Mouse (Mus musculus) B cell, adult 67 days (primary cell): ENCODE results near the gene Apoc2. TPM values are rescaled to one million over a fixed set of nuclear protein-coding genes. Genes with fewer than 3 reads are reported as not detected.

Source experiments
- total RNA-seq, 2 experiments: library from RNA; stranded (reverse); gene quantifications; 4 replicates each; pipeline ENCODE4 v1.2.4; 2023

Gene Apoc2
- total RNA-seq, result not detected

DNA sequence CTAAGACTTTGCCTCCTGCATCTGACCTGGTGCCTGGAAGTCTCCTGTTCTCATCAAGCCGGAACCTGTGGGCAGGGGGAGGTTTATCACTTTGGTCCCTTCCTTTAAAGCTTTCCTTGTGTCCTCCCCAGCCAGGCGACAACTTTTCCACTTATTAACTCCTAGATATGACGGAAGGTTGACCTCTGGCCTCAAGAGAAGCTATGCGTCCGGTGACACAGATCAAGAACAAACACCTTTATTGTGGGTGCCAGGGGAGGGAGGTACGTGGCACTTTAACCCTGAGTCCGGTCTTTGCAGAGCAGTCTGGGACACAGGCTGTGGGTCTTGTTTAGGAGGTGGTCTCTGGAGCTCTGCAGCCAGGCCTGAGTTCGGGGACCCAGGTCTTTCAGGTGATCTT, at the start of gene Apoc2:
Gene Apoc2 (minus strand): TSS at position 70 of the 400 bp plus-strand sequence.

DNA sequence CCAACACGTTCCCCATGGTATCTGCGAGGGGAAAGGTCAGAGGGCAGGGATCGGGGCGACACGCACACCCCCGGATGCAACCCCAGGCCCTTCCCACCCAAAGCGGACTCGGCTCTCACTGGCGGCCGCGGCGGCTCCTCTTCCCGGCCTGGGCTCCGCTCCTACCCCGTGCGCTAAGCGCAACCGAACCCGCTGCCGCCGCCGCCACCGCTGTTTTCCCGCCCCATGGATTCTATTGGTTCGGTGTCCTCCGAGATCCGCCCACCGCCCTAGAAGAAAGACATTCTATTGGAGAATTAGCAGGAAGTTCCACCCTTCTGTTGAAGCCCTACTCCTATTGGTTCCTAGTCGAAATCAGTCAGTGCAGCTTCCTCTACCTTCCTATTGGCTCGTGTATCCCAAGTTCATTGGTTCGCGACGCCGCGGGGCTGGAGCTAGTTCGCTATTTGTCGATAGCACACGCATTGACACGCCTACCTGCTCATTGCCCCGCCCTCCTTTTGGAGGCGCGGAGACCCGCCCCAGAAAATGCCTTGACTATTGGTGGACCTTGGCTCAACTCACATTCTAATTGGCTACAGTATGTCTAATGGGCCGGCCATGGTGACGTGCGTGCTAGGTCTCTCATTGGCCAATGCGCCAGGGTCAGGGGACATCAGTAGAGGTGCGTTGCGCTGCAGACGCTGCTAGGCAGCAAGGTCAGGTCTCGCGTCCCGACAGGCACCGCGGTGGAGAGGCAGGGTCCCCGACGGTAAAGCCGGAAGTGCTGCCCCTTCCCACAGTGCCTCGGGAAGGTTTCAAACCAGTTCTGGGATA, 37.7 kb upstream of the Apoc2 start, which contains the start of gene Tomm40:
Gene Tomm40 (minus strand): TSS at position 200 of the 816 bp plus-strand sequence.

GRCm38 (mm10) chr7:19698907-19699826, 21.4 kb upstream of the Apoc2 start, which contains the start of gene Apoe:
Gene Apoe, minus strand, starts transcription at chr7:19699188.

DNA sequence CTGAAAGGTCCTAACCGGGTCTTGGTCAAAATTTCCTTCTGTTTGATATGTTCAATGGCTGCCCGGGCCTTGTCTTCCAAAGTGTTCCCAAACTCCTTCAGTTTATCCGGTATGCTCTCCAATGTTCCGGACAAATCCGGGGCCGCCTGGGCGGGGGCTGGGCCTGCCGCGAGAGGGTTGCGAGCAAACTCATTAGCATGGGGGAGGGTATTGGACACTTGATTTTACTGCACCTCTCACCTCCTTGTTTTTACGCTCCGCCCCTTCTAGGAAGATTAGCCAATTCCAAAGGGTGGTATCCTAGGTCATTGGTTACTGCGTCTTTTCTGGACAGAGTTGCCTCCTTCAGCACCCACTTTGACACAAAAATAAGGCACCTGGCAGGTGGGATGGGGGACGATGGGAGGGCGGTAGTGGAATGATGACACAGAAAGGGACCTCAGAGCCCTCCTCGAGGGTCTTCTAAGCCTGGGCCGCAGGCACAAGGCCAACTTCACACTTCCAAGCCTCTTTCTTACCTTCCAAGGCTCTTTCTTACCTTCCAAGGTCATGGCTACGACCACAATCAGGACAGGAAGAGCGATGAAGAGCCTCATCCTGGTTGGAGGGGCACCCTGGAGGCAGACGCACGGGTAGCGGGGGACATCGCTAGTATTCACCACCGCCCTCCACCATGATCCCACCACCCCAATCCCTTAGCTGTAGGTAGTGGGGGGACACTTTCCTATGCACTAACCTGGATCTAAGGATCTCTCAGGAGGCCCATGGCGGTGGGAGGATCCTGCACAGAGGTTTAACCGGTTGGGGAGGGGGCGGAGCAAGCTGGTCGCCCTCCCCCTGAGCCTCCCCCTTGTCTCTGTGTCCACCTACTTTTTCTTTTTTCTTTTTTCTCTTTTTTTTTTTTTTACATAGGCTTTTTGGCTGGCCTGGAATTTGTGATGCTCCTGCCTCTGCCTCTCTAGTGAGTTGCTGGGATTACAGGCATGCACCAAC, 14.4 kb upstream of the Apoc2 start, which contains the start of gene Apoc1:
Gene Apoc1 (minus strand): TSS at position 788 of the 993 bp plus-strand sequence.

GRCm38 (mm10) chr7:19681202-19681694, 3.5 kb upstream of the Apoc2 start, which contains the start of the genes Gm44805 and Apoc4:
Gene Gm44805, minus strand, starts transcription at chr7:19681423.
Gene Apoc4, minus strand, starts transcription at chr7:19681479.

DNA sequence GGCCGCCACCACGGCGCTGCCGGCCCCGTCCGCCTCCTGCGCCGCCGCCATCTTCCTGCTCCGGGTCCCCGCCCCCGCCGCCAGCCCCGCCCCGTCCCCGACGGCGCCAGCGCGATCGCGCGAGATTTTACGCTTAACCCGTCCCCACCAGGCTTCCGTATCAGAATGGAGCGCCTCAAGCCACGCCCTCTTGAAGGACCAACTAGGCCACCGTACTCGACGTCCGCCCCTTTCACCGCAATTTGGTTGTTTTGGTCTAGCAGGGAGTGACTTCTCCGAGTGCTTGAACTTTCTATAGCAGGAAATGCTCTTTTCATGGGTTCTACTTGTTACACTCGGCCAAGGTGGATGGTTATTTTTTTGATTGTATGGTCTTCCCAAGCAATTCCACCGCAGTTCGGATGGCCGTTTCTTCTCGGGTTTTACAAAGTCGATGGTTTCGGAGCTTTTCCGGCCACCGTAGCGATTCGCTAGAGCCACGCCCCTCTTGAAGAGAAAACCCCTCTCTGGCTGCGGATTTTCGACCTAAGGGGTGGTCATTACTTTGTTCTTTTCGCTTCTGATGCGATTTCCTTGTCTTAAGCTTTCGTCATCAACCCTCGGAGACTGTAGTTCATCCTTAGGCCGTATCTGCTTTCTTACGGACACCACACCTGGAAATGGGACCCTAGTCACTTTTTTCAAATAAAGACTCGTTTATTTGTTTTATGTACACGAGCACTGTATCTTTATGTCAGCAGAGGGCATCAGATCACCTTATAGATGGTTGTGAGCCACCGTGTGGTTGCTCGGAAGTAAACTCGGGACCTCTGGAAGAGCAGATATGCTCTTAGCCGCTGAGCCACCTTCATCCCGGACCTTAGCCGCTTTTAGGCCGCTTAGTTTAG, 12.5 kb downstream of the Apoc2 start, which contains the start of gene Clptm1:
Gene Clptm1 (minus strand): TSS at position 79 of the 887 bp plus-strand sequence.

DNA sequence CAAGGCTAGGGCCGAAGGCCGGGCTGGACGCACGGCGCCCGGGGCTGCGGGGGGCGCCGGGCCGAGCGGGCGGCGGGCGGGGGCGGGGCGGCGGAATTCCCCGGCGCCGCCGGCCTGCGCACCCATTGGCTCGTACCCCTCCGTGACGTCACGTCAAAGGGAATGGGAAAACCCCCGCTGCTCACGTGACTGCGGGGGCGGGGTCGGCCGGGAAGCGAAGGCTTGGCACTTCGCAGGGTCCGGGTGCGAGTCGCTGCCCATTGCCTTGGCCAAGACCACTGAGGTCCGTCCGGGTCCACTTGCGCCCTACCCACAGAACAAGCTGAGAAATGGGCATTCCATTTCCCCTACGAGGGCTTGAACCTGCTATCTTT, 48.4 kb downstream of the Apoc2 start, which contains the start of gene Relb:
Gene Relb (minus strand): TSS at position 78 of the 374 bp plus-strand sequence.

Other genes starting within 250 kb of the Apoc2 start
- 10 to 100 TPM; 29.5 to 30.7 TPM for gene Mark4, start 219.1 kb downstream of the Apoc2 start, total RNA-seq
- gene Exoc3l2, start 214.6 kb downstream of the Apoc2 start, total RNA-seq, result not detected
- gene Bloc1s3, start 169.6 kb downstream of the Apoc2 start, total RNA-seq, result 1 to 10 TPM; 5.8 to 6.5 TPM
- gene Trappc6a, start 169.5 kb downstream of the Apoc2 start, total RNA-seq, result 10 to 100 TPM; 30.2 to 34.6 TPM
- gene Nkpd1, start 160.1 kb downstream of the Apoc2 start, total RNA-seq, result under 1 TPM; 0.55 to 0.62 TPM
- gene Ppp1r37, start 114.9 kb downstream of the Apoc2 start, total RNA-seq, result 10 to 100 TPM; 58.2 to 64.2 TPM
- 10 to 100 TPM; 14.4 to 17.4 TPM for gene Zfp296, start 100.7 kb downstream of the Apoc2 start, total RNA-seq
- 10 to 100 TPM; 88.5 to 93.3 TPM for gene Gemin7, start 100.3 kb downstream of the Apoc2 start, total RNA-seq
- 100 to 1,000 TPM; 111 to 118 TPM for gene Clasrp, start 73.5 kb downstream of the Apoc2 start, total RNA-seq
- gene Relb, start 48.5 kb downstream of the Apoc2 start, total RNA-seq, result 100 to 1,000 TPM in 1 of 2 experiments, 10 to 100 TPM in 1; 94.7 to 102 TPM
- gene Clptm1, start 12.9 kb downstream of the Apoc2 start, total RNA-seq, result 10 to 100 TPM; 80.3 to 90.7 TPM
- gene Gm44805, start 3.5 kb upstream of the Apoc2 start, total RNA-seq, result not detected
- not detected for gene Apoc4, start 3.5 kb upstream of the Apoc2 start, total RNA-seq
- not detected for gene Apoc1, start 14.7 kb upstream of the Apoc2 start, total RNA-seq
- 10 to 100 TPM; 81.0 to 81.5 TPM for gene Apoe, start 21.2 kb upstream of the Apoc2 start, total RNA-seq
- gene Tomm40, start 37.5 kb upstream of the Apoc2 start, total RNA-seq, result 10 to 100 TPM; 55.4 to 63.8 TPM
- not detected for gene Nectin2, start 72.5 kb upstream of the Apoc2 start, total RNA-seq
- not detected for gene Bcam, start 93.1 kb upstream of the Apoc2 start, total RNA-seq
- gene Cblc, start 118.9 kb upstream of the Apoc2 start, total RNA-seq, result 1 to 10 TPM in 1 of 2 experiments, not detected in 1; 1.8 TPM
- 10 to 100 TPM; 64.0 to 80.4 TPM for gene Bcl3, start 144.8 kb upstream of the Apoc2 start, total RNA-seq
- not detected for gene Gm19345, start 174.1 kb upstream of the Apoc2 start, total RNA-seq
- gene Ceacam16, start 183.4 kb upstream of the Apoc2 start, total RNA-seq, result 10 to 100 TPM; 14.4 to 16.7 TPM
- gene Ceacam19, start 210.0 kb upstream of the Apoc2 start, total RNA-seq, result not detected
- 10 to 100 TPM; 20.9 to 22.8 TPM for gene Pvr, start 243.2 kb upstream of the Apoc2 start, total RNA-seq